In genomic region chr5:136297691-136298090, GRCm38 (mm10) we compare ENCODE assay signal across 23 mouse cellular contexts. TPM values are rescaled to one million over a fixed set of nuclear protein-coding genes. Genes with fewer than 3 reads are reported as not detected.
A peak's percentile ranks its signal among the peaks of the same experiment; 100 is the strongest.
DNase-seq lines count a peak whose midpoint lies in the region; ATAC-seq lines count a peak whose summit lies in the region.
"Had no signal": no experiment of that assay in that cellular context is flagged by ENCODE, and none has a peak within 500 bp of the region (broad histone marks: within the 10 kb centered on the region; RNA-seq: fewer than 3 reads in every experiment).

No protein-coding gene starts in this region.

- peak; percentile 51; the same call in 1 of the 2 replicates for ATAC-seq in frontal cortex, adult (ENCODE audit: low TSS enrichment)
- ATAC-seq: activated CD4-positive, CD25-positive, alpha-beta regulatory T cell, adult 4 months; hindbrain, postnatal 0 days; intestine, embryonic 15.5 days had no signal

- no peak for DNase-seq in frontal cortex, postnatal 14 days (ENCODE audit: low spot score in 2 of 2)
- peak; percentile 23 to 65 for DNase-seq in left cerebral cortex, postnatal 25 days (ENCODE audit: low spot score in 2 of 2)
- no peak for DNase-seq in left cerebral cortex, adult 11 months (ENCODE audit: low spot score)
- DNase-seq in brain, adult 2 months (ENCODE audit: low read depth, low spot score): peak; percentile 68
- DNase-seq in skeletal muscle tissue, adult 2 months (ENCODE audit: low read depth, low spot score): peak; percentile 19
- DNase-seq in layer of hippocampus, postnatal 25 days (ENCODE audit: extremely low spot score in 1 of 2, low spot score in 1 of 2): no peak
- DNase-seq: adrenal gland, adult 2 months; adrenal gland, postnatal 36 days; B cell, adult 2 months; cerebellum, adult 2 months; cerebellum, postnatal 14 days; heart, postnatal 10 days; kidney, adult 2 months; kidney, postnatal 36 days; liver; lung, adult 2 months; lung, postnatal 10 days; thymus, adult 18-20 months; thymus, postnatal 25 days had no signal

- intact Hi-C loops in left cerebral cortex, postnatal 25 days (cut with DNase I): no loop called here

RNA-seq across cellular contexts. Expression of gene Sh2b2, which starts 51.3 kb away (rescaled TPM):
- 1 to 10 TPM; 7.2 to 8.2 TPM for total RNA-seq in left cerebral cortex, postnatal 25 days (2021)
- total RNA-seq in layer of hippocampus, postnatal 25 days (2021): 1 to 10 TPM; 5.7 to 6.4 TPM

Comparison
In these comparisons a context has a peak if more than half of its experiments do, and no peak if none do; other contexts are left out.
1. DNase-seq: peak in left cerebral cortex, postnatal 25 days (2 of 2), brain, adult 2 months (single experiment) and skeletal muscle tissue, adult 2 months (single experiment); none in frontal cortex, postnatal 14 days (0 of 2), left cerebral cortex, adult 11 months (single experiment) and layer of hippocampus, postnatal 25 days (0 of 2).